Mouse (Mus musculus) layer of hippocampus, adult 2 months (tissue): Measurements from ENCODE around the gene Papss1. TPM values are rescaled to one million over a fixed set of nuclear protein-coding genes. Genes with fewer than 3 reads are reported as not detected.
"Not testable (repeated sequence)": the region's sequence is repeated elsewhere in the genome, so short reads cannot be mapped to it uniquely, and the experiment has no call there.

Source experiments
- DNase-seq, 2 experiments: peaks; one replicate each; pipeline ENCODE4 v3.0.0; 2022; ENCODE audit warnings: low spot score in 2 of 2
- H3K27ac ChIP-seq: fragments of 200-600 bp; 2 replicates; pipeline ENCODE4 v1.8.1; 2022
- H3K4me3 ChIP-seq: fragments of 200-600 bp; 2 replicates; pipeline ENCODE4 v1.8.1; 2022; ENCODE audit warnings: mild to moderate bottlenecking
- CTCF ChIP-seq: fragments of 200-600 bp; conservative IDR thresholded peaks from 2 replicates; pipeline ENCODE4 v1.8.1; 2022; ENCODE audit warnings: antibody characterized with exemption, mild to moderate bottlenecking, moderate library complexity
- long read RNA-seq, 2 experiments: library from polyadenylated mRNA; stranded (forward); transcript quantifications; one replicate each; pipeline ENCODE4 v2.0.0; 2021; ENCODE audit warnings: borderline mapping rate in 2 of 2
- total RNA-seq, 2 experiments: library from RNA; stranded (reverse); gene quantifications; 2 replicates each; pipeline ENCODE4 v1.2.3; 2021

Papss1 gene
- total RNA-seq = 10 to 100 TPM; 69.9 to 71.0 TPM
- long read RNA-seq, experiment 1, transcript Papss1-205 (13 exons, 2,648 nt) = minor isoform, 5 of 45 reads
- long read RNA-seq, experiment 1, transcript Papss1-201 (12 exons, 2,600 nt) = major isoform, 33 of 45 reads
- long read RNA-seq, experiment 1, partial matches to known transcripts = 4 of 45 reads
- long read RNA-seq, experiment 1, other reads (novel, unspliced or antisense) = 3 of 45 reads
- long read RNA-seq, experiment 2, transcript Papss1-201 (12 exons, 2,600 nt) = major isoform, 45 of 67 reads
- long read RNA-seq, experiment 2, transcript Papss1-205 (13 exons, 2,648 nt) = minor isoform, 10 of 67 reads
- long read RNA-seq, experiment 2, partial matches to known transcripts = 8 of 67 reads
- long read RNA-seq, experiment 2, other reads (novel, unspliced or antisense) = 4 of 67 reads

GRCm38 (mm10) chr3:131564430-131565256 lies at the start of gene Papss1:
Gene Papss1, plus strand, starts transcription at chr3:131564768.
- Histone ChIP-seq H3K27ac (peak within 1 kb of the TSS; percentile 96), H3K4me3 (peak within 1 kb of the TSS; percentile 100)
- peak; percentile 100 for DNase-seq
- 0 out of 2 replicates have a peak, but pooled peaks have one; percentile 21 for TF ChIP-seq CTCF

- no peak for TF ChIP-seq CTCF
- Histone ChIP-seq H3K4me3 (no peak overlapping the region), H3K27ac (no peak overlapping the region)
- DNase-seq = no peak
These were observed 48.1 kb upstream of the Papss1 start for GRCm38 (mm10) chr3:131516332-131516999.

- DNase-seq = no peak
- no peak overlapping the region for H3K27ac ChIP-seq
- H3K4me3 ChIP-seq = no peak overlapping the region
- no peak for TF ChIP-seq CTCF
These were observed 46.8 kb upstream of the Papss1 start for GRCm38 (mm10) chr3:131517756-131518155.

- TF ChIP-seq CTCF = no peak
- H3K27ac ChIP-seq = no peak overlapping the region
- no peak for DNase-seq
- H3K4me3 ChIP-seq = no peak overlapping the region
These were observed 43.4 kb upstream of the Papss1 start for GRCm38 (mm10) chr3:131521206-131521605.

GRCm38 (mm10) chr3:131522243-131522642 lies 42.3 kb upstream of the Papss1 start:
- Histone ChIP-seq H3K27ac (no peak overlapping the region), H3K4me3 (no peak overlapping the region)
- DNase-seq = no peak
- no peak for TF ChIP-seq CTCF

- no peak overlapping the region for H3K4me3 ChIP-seq
- DNase-seq = no peak
- TF ChIP-seq CTCF = no peak
- no peak overlapping the region for H3K27ac ChIP-seq
These were observed 40.8 kb upstream of the Papss1 start for GRCm38 (mm10) chr3:131523749-131524148.

GRCm38 (mm10) chr3:131524210-131524609 lies 40.4 kb upstream of the Papss1 start:
- no peak for DNase-seq
- Histone ChIP-seq H3K27ac (no peak overlapping the region), H3K4me3 (no peak overlapping the region)
- TF ChIP-seq CTCF = no peak

- peak; percentile 82 for TF ChIP-seq CTCF
- peak; percentile 12 to 61 for DNase-seq
- Histone ChIP-seq H3K4me3 (no peak overlapping the region), H3K27ac (no peak overlapping the region)
These were observed 39.8 kb upstream of the Papss1 start for GRCm38 (mm10) chr3:131524779-131525178.

GRCm38 (mm10) chr3:131525229-131525628 lies 39.3 kb upstream of the Papss1 start:
- no peak for DNase-seq
- no peak overlapping the region for H3K4me3 ChIP-seq
- H3K27ac ChIP-seq = no peak overlapping the region
- no peak for TF ChIP-seq CTCF

- Histone ChIP-seq H3K4me3 (no peak overlapping the region), H3K27ac (no peak overlapping the region)
- no peak for DNase-seq
- TF ChIP-seq CTCF = no peak
These were observed 23.2 kb upstream of the Papss1 start for GRCm38 (mm10) chr3:131541244-131541942.

- not testable (repeated sequence) for H3K4me3 ChIP-seq, H3K27ac ChIP-seq, DNase-seq
These were observed 17.0 kb upstream of the Papss1 start for GRCm38 (mm10) chr3:131547562-131547961.

- no peak for DNase-seq
- Histone ChIP-seq H3K4me3 (no peak overlapping the region), H3K27ac (no peak overlapping the region)
- TF ChIP-seq CTCF = no peak
These were observed 14.5 kb upstream of the Papss1 start for GRCm38 (mm10) chr3:131550046-131550445.
